Mouse (Mus musculus): ENCODE data around the gene Xiap. TPM values are rescaled to one million over a fixed set of nuclear protein-coding genes. Genes with fewer than 3 reads are reported as not detected.

The Xiap gene
- 6.4 and 7.2 TPM in 2 replicates for polyA plus RNA-seq (2015; fragmentation: Nextera tagmentation; extraction: Ambion mirVana)

GRCm38 (mm10) chrX:42059282-42060068 lies at the start of gene Xiap:
Gene Xiap, plus strand, starts transcription at chrX:42059679.

GRCm38 (mm10) chrX:42148788-42149556 lies 89.5 kb downstream of the Xiap start, which contains the start of gene Stag2:
Gene Stag2, plus strand, starts transcription at chrX:42149317.

Other genes with a start within 250 kb of the Xiap start
- 35.0 and 35.8 TPM in 2 replicates for gene Thoc2, start 139.0 kb upstream of the Xiap start, polyA plus RNA-seq (2015; fragmentation: Nextera tagmentation; extraction: Ambion mirVana)
- gene Stag2, start 89.6 kb downstream of the Xiap start, polyA plus RNA-seq (2015; fragmentation: Nextera tagmentation; extraction: Ambion mirVana): 26.6 and 26.8 TPM in 2 replicates